Mouse (Mus musculus): Measurements from ENCODE around the gene Baz1a.

DNA sequence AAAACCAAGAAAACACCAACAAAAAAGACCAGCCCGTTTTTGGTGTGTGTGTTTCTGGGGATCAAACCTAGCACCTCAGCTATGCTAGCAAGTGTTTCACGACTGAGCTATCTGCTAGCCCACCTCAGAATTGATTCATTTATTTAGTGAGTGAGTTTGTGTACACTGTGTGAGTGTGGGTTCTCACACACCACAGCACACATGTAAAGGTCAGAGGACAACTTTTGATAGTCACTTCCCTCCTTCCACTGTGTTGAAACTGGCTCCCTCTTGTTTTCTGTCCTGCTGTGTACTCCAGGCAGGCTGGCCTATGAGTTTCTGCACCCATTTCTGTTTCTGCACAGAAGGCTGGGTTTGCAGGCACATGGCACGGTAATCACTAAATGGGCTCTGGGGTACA lies 103.8 kb downstream of the Baz1a start:
- TF ChIP-seq CTCF (IDR thresholded peaks at IDR 0.05; ENCODE audit: low read depth) (no peak), EP300 (IDR thresholded peaks at IDR 0.05; ENCODE audit: low read depth) (no peak)
